Mouse (Mus musculus) midbrain, embryonic 12.5 days (tissue): ENCODE data around the gene Fhod1. TPM values are rescaled to one million over a fixed set of nuclear protein-coding genes. Genes with fewer than 3 reads are reported as not detected.

Experiments used
- ATAC-seq: fragments of 200-750 bp; cut with Nextera tagmentation; 2 replicates; pipeline ENCODE4 v1.8.0; 2017; ENCODE audit warnings: low read depth, moderate TSS enrichment, moderate library complexity; ENCODE audit not compliant: low FRiP score
- H3K27ac ChIP-seq: fragments of 300-500 bp; sonication (generic); replicated peaks from 2 replicates; pipeline ENCODE4 v1.5.1; 2016; ENCODE audit warnings: mild to moderate bottlenecking
- H3K27me3 ChIP-seq: fragments of 300-500 bp; sonication (generic); 2 replicates; pipeline ENCODE4 v1.6.1; 2016; ENCODE audit warnings: mild to moderate bottlenecking
- H3K36me3 ChIP-seq: fragments of 300-500 bp; sonication (generic); 2 replicates; pipeline ENCODE4 v1.6.1; 2016
- H3K4me1 ChIP-seq: fragments of 300-500 bp; sonication (generic); 2 replicates; pipeline ENCODE4 v1.6.1; 2016
- H3K4me2 ChIP-seq: fragments of 300-500 bp; sonication (generic); replicated peaks from 2 replicates; pipeline ENCODE4 v1.6.1; 2016; ENCODE audit warnings: mild to moderate bottlenecking, moderate library complexity
- H3K4me3 ChIP-seq: fragments of 300-500 bp; sonication (generic); 2 replicates; pipeline ENCODE4 v1.5.1; 2016; ENCODE audit warnings: mild to moderate bottlenecking
- H3K9ac ChIP-seq: fragments of 300-500 bp; sonication (generic); replicated peaks from 2 replicates; pipeline ENCODE4 v1.6.1; 2016; ENCODE audit warnings: mild to moderate bottlenecking, moderate library complexity
- H3K9me3 ChIP-seq: fragments of 300-500 bp; sonication (generic); 2 replicates; pipeline ENCODE4 v1.6.1; 2016; ENCODE audit warnings: mild to moderate bottlenecking
- WGBS: fragments of 180-500 bp; shearing (Covaris S2); methylation state at CpG from one replicate; pipeline ENCODE4 v1.1.7; 2016; 5-methylcytosine and 5-hydroxymethylcytosine counted together
- polyA plus RNA-seq: library from polyadenylated mRNA; unstranded; fragments of >200 nt; fragmentation: Nextera tagmentation; extraction: Ambion mirVana; gene quantifications from 2 replicates; pipeline ENCODE4 v1.2.1, GENCODE M21; 2016

The Fhod1 gene
- 1.1 and 2.0 TPM in 2 replicates for polyA plus RNA-seq

DNA sequence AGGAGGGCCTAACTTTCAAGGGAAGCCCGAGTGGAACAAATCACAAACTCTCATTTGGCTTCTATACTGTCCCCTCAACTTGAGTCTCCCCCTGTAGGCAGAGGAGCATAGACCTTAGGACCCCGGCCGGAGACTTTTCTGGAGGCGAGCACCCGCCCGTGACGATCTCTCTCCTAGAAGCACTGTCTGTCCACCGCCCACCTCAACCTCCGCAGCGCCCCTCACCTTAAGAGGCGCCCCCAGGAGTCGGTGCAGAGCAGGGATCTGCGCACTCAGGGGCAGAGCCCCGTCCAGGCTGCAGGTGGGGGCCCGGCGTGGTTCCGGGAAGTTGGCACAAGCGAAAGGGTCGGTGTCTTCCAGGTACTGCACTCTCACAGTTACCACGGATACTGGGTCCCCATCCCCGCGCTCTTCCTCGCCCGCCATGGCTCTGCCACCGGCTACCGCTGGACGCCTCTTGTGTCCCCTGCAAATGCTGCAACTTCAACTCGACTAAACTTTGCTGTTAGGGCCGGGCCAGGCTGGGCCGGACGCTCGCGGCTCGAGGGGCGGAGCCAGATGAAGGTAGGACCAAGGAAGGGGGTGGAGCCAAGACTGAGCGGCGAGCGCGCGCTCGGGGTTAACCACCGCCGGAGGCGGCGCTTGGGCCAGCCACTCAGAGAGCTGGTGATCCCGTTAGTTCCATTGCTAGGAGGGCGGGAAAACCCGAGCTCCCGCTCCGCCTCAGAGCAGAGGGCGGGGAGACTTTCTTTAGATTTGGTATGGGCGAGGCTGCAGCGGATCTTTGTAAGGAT lies at the start of gene Fhod1:
TSS of gene Fhod1 (minus strand) at position 526 of the 794 bp plus-strand sequence.
- peak; percentile 87 for ATAC-seq
- under 1% methylated on average over 53 of the region's 53 CpGs for WGBS

DNA sequence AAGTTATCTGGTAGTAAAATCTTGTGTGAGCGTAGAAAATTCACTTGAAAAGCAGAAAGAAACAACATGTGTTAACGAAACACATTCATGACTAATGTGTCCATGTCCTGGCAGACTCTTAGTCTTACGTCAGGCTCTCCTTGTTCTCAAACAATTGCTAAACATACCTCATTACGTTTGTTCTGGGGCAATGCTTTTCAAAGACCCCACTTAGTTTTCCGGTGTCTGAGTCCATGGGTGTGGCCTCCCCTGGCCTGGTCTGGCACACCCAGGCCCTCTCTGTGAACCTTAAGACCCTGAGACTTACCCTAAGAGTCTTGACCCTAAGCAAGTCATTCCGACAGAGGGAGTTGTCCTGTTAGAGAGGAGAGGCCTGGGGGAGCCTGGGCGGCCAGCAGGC lies 46.2 kb upstream of the Fhod1 start:
- Histone ChIP-seq H3K9ac (no peak overlapping the region), H3K9me3 (no peaks in the 10 kb centered on the region), H3K36me3 (no peaks in the 10 kb centered on the region), H3K4me2 (no peak overlapping the region), H3K4me3 (no peak overlapping the region), H3K4me1 (no peaks in the 10 kb centered on the region), H3K27ac (no peak overlapping the region), H3K27me3 (peaks cover 6% of the 10 kb centered on the region; the same call in 1 of the 2 replicates)
- 67% methylated on average over 7 of the region's 7 CpGs for WGBS
- ATAC-seq: no peak

More for the DNA sequence above, at the start of gene Fhod1:
- H3K9ac ChIP-seq: peak within 1 kb of the TSS; percentile 70
- no peaks in the 10 kb centered on the region for H3K36me3 ChIP-seq
- H3K27me3 ChIP-seq: peaks cover 25% of the 10 kb centered on the region
- peak within 1 kb of the TSS; percentile 89 for H3K4me2 ChIP-seq
- peak within 1 kb of the TSS; percentile 57 for H3K4me3 ChIP-seq
- peak within 1 kb of the TSS; percentile 65 for H3K27ac ChIP-seq
- H3K9me3 ChIP-seq: no peaks in the 10 kb centered on the region
- H3K4me1 ChIP-seq: peaks cover 41% of the 10 kb centered on the region

GRCm38 (mm10) chr8:105393089-105393787 lies 45.5 kb upstream of the Fhod1 start:
- Histone ChIP-seq H3K27ac (no peak overlapping the region), H3K36me3 (no peaks in the 10 kb centered on the region)
- ATAC-seq: no peak

DNA sequence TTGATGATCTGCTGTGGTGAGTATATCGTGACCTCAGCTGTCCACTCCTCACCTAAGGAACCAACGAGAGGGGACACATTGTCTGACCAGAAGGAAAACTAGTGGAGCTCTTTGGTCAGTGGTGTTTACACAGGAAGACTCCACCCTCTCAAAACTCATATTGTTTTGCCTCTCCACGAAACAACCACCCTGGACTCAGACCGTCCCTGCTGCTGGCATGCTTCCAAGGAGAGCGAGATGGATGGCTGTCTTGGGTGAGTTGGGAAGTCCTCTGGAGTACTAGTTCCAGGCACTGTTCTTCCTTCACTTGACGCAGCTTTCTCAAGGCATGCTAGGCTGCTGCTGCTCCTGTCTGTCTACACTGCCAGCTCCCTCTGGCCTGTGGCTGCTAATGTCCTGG lies 41.3 kb upstream of the Fhod1 start:
- H3K9me3 ChIP-seq: no peaks in the 10 kb centered on the region
- H3K4me1 ChIP-seq: no peaks in the 10 kb centered on the region
- no peak overlapping the region for H3K4me2 ChIP-seq
- H3K4me3 ChIP-seq: no peak overlapping the region
- WGBS: 90% methylated on average over 6 of the region's 6 CpGs
- H3K27ac ChIP-seq: no peak overlapping the region
- H3K27me3 ChIP-seq: no peaks in the 10 kb centered on the region
- H3K9ac ChIP-seq: no peak overlapping the region
- ATAC-seq: no peak
- no peaks in the 10 kb centered on the region for H3K36me3 ChIP-seq

More at GRCm38 (mm10) chr8:105393089-105393787, 45.5 kb upstream of the Fhod1 start:
- peaks cover 4% of the 10 kb centered on the region; the same call in 1 of the 2 replicates for H3K27me3 ChIP-seq
- 90% methylated on average over 12 of the region's 12 CpGs for WGBS
- H3K9ac ChIP-seq: no peak overlapping the region
- H3K4me1 ChIP-seq: no peaks in the 10 kb centered on the region
- H3K4me3 ChIP-seq: no peak overlapping the region
- no peaks in the 10 kb centered on the region for H3K9me3 ChIP-seq
- H3K4me2 ChIP-seq: no peak overlapping the region

DNA sequence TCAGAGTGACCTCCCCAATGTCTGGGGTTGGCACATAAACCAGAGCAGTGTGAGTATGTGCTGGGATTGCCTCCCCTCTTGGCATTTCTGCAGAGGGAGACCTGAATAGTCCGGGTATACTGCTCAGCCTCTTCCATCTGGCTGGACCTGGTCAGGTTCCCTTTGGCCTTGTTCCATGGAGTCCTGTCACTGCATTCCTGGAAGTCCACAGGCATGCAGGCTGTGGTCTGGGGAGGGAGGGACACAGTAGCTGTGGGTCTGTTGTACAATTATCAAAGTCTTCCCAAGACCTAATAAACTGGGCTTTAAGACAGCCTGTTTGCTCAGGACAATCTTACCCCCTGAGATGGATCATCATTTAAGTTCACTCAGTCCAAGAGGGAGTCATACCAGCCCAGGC lies 39.4 kb upstream of the Fhod1 start:
- H3K9me3 ChIP-seq: no peaks in the 10 kb centered on the region
- no peaks in the 10 kb centered on the region for H3K36me3 ChIP-seq
- no peak overlapping the region for H3K4me3 ChIP-seq
- no peak overlapping the region for H3K27ac ChIP-seq
- no peaks in the 10 kb centered on the region for H3K27me3 ChIP-seq
- 65% methylated on average over 1 of the region's 1 CpGs for WGBS
- H3K4me1 ChIP-seq: no peaks in the 10 kb centered on the region
- H3K9ac ChIP-seq: no peak overlapping the region
- ATAC-seq: no peak
- H3K4me2 ChIP-seq: no peak overlapping the region

GRCm38 (mm10) chr8:105384070-105384469 lies 36.3 kb upstream of the Fhod1 start:
- no peak overlapping the region for H3K4me3 ChIP-seq
- no peaks in the 10 kb centered on the region for H3K27me3 ChIP-seq
- no peak overlapping the region for H3K4me2 ChIP-seq
- no peak overlapping the region for H3K9ac ChIP-seq
- no peaks in the 10 kb centered on the region for H3K36me3 ChIP-seq
- H3K27ac ChIP-seq: no peak overlapping the region
- H3K9me3 ChIP-seq: no peaks in the 10 kb centered on the region
- 94% methylated on average over 2 of the region's 2 CpGs for WGBS
- ATAC-seq: no peak
- H3K4me1 ChIP-seq: no peaks in the 10 kb centered on the region

GRCm38 (mm10) chr8:105380308-105380707 lies 32.6 kb upstream of the Fhod1 start:
- Histone ChIP-seq H3K27me3 (no peaks in the 10 kb centered on the region; the same call in 1 of the 2 replicates), H3K4me2 (no peak overlapping the region), H3K9me3 (no peaks in the 10 kb centered on the region), H3K36me3 (no peaks in the 10 kb centered on the region), H3K27ac (no peak overlapping the region), H3K4me3 (no peak overlapping the region), H3K9ac (no peak overlapping the region), H3K4me1 (no peaks in the 10 kb centered on the region)
- no peak for ATAC-seq
- WGBS: 90% methylated on average over 12 of the region's 12 CpGs

- no peak overlapping the region for H3K4me2 ChIP-seq
- no peak overlapping the region for H3K9ac ChIP-seq
- no peak overlapping the region for H3K4me3 ChIP-seq
- no peak for ATAC-seq
- H3K27ac ChIP-seq: no peak overlapping the region
- no peaks in the 10 kb centered on the region for H3K36me3 ChIP-seq
- H3K9me3 ChIP-seq: no peaks in the 10 kb centered on the region
- peaks cover 9% of the 10 kb centered on the region; the same call in 1 of the 2 replicates for H3K4me1 ChIP-seq
- H3K27me3 ChIP-seq: peaks cover 7% of the 10 kb centered on the region; the same call in 1 of the 2 replicates
- WGBS: 82% methylated on average over 19 of the region's 19 CpGs
Observed at GRCm38 (mm10) chr8:105378673-105379072, 30.9 kb upstream of the Fhod1 start.

DNA sequence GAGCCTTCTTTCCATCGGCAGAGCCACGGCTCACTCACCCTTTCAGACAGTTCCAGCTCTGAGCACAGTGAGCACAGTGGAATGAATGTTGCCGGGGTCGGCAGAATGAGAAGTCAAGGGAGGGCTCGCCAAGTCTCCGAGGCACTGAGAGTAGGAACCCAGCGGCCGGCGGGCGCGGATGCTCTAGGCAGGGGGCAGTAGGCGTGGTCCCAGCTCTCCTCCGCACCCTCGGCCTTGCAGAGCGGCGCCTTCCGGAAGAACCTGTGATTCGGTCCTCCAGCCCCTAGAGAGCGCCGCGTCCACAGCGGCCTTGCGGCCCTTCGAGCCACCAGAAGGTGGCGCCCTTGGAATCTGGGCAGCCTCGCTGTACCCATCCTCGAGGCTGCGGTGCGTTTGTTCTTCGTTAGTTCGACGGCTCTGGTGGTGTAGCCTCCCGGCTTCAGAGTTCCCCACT lies 26.8 kb upstream of the Fhod1 start:
- Histone ChIP-seq H3K27ac (no peak overlapping the region), H3K4me2 (peak overlapping the region; percentile 48), H3K4me1 (peaks cover 9% of the 10 kb centered on the region; the same call in 1 of the 2 replicates), H3K4me3 (peak overlapping the region; percentile 21), H3K27me3 (peaks cover 16% of the 10 kb centered on the region), H3K9me3 (no peaks in the 10 kb centered on the region), H3K36me3 (no peaks in the 10 kb centered on the region), H3K9ac (no peak overlapping the region)
- ATAC-seq: no peak; the same call in 1 of the 2 replicates
- WGBS: 24% methylated on average over 33 of the region's 33 CpGs

GRCm38 (mm10) chr8:105373032-105373431 lies 25.3 kb upstream of the Fhod1 start, which contains the start of gene Plekhg4:
Gene Plekhg4, plus strand, starts transcription at chr8:105373274.
- Histone ChIP-seq H3K27ac (no peak within 1 kb of the TSS), H3K4me3 (no peak within 1 kb of the TSS), H3K36me3 (0 out of 2 replicates have a peak, but pooled peaks cover 3% of the 10 kb centered on the region), H3K9ac (no peak within 1 kb of the TSS), H3K9me3 (no peaks in the 10 kb centered on the region), H3K4me1 (peaks cover 9% of the 10 kb centered on the region; the same call in 1 of the 2 replicates), H3K27me3 (peaks cover 16% of the 10 kb centered on the region), H3K4me2 (peak within 1 kb of the TSS; percentile 48; the same call in 1 of the 2 replicates)
- ATAC-seq: no peak
- whole genome bisulfite sequencing: 72% methylated on average over 2 of the region's 2 CpGs

DNA sequence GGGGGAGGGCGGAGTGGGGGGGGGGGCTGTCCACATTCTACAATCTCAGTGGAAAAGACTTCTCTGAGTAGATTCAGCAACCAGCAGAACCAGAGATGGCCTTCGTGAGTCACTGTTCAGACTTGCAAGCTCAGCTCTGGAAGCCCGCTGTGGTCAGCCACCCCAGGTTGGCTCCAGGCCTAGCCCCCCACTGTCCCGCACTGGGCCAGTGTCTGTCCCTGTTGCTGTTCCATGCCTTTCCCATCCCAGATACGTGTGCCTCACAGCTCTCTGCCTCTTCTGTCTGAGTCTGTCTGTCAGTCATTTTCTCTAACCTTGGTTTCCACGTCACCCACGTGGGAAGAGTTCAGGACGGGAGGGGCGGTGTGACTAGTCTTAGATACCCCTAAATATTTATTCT lies 24.7 kb upstream of the Fhod1 start:
- Histone ChIP-seq H3K9me3 (no peaks in the 10 kb centered on the region), H3K36me3 (0 out of 2 replicates have a peak, but pooled peaks cover 3% of the 10 kb centered on the region), H3K4me1 (peaks cover 9% of the 10 kb centered on the region; the same call in 1 of the 2 replicates), H3K27me3 (peaks cover 16% of the 10 kb centered on the region), H3K27ac (no peak overlapping the region), H3K9ac (no peak overlapping the region), H3K4me2 (no peak overlapping the region), H3K4me3 (no peak overlapping the region)
- no peak for ATAC-seq
- 78% methylated on average over 9 of the region's 9 CpGs for WGBS

GRCm38 (mm10) chr8:105367107-105367506 lies 19.4 kb upstream of the Fhod1 start:
- Histone ChIP-seq H3K27ac (no peak overlapping the region), H3K4me1 (no peaks in the 10 kb centered on the region), H3K36me3 (0 out of 2 replicates have a peak, but pooled peaks cover 21% of the 10 kb centered on the region), H3K4me3 (no peak overlapping the region), H3K27me3 (no peaks in the 10 kb centered on the region), H3K4me2 (no peak overlapping the region), H3K9me3 (no peaks in the 10 kb centered on the region), H3K9ac (no peak overlapping the region)
- WGBS: 70% methylated on average over 2 of the region's 2 CpGs
- ATAC-seq: no peak
